Mouse (Mus musculus): ENCODE measurements at regions not wholly inside any gene's neighbourhood (a gene's known extent, or its start where the extent isn't known, plus 50 kb on each side); places are given as distances from the start of the nearest gene placed in this dataset.

GRCm38 (mm10) chr17:15942378-15942777 is 111.5 kb upstream of the Rgmb start:
- TF ChIP-seq EP300 (IDR thresholded peaks at IDR 0.05; ENCODE audit: low read depth) (no peak), CTCF (IDR thresholded peaks at IDR 0.05; ENCODE audit: low read depth) (no peak)
